Mouse (Mus musculus) skeletal muscle tissue, adult 2 months (tissue): ENCODE measurements at regions not wholly inside any gene's neighbourhood (a gene's known extent, or its start where the extent isn't known, plus 50 kb on each side); places are given as distances from the start of the nearest gene placed in this dataset.

Experiments used
- DNase-seq: peaks from one replicate; pipeline ENCODE4 v3.0.0-alpha.2; 2012; ENCODE audit warnings: low read depth, low spot score

DNA sequence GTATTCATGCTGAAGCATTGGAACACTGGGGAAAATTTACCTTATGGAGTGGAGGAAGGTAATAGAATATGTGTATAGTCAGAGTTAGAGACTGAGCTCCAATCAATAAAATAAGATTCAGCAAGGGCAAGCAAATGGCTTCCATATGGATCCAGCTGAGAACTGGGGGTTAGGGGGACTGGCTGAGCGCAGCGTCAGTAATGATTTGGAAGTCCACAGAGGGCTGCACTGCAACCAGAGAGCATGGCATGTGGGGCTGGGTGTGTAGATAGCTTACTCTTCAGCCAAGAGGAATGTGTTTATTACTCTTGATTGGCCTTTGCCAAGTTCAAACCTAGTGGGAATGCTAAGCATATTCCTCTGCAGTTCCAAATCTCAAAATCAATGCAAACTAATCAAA is 55.8 kb upstream of the Ccn6 start:
- DNase-seq, result no peak

DNA sequence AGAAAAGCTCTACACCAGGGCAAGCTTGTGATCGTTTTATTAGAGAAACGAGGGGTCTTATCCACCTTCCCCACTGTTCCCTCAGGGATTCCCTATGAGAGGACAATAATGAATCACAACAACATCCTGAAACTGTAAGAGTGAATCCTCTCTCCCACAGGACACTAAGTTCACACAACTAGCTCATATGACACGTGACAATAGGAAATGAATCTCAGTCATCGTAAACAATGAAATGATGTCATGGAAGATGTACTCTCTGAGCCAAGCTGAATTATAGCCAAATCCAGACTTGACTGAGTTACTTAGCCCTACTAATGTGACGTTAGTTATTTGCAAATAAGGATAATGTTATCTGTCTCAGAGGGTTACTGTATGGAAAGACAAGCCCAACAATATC is 54.6 kb upstream of the Ccn6 start:
- no peak for DNase-seq

DNA sequence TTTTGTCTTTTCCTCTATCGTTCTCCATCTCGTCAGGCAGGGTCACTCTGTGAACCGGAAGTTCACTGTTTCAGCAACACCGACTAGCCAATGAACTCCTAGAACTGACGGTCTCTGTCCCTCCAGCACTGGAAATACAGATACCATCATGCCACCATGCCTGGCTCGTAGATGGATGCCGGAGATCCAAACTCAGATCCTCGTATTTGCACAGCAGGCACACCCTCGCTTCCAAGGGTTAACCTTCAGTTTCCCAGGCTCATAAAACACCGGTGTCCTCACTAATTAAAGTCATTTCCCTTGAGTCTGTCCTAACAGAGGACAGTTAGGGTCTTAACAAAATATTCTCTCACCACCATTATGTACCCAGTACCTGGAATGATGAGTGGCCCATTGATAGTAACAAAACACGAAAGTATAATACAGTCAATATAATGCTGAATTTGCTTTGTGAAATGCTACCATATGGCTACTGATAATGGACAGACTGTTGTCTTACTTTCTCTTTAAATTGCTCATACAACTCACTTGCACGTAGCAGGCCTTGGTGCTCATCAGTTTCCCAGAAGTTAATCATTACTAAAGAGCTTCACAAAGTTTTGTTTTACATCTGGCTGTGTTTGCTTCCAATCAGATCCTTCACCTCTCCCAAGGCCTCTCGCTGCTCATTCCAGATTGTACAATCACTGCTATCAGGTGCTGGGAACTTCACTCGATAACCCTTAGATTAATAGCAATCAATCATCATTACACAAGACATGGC is 52.7 kb upstream of the Ccn6 start:
- DNase-seq, result no peak

GRCm38 (mm10) chr10:39214563-39214962 is 51.0 kb upstream of the Ccn6 start:
- DNase-seq, result no peak
